Mouse (Mus musculus): ENCODE measurements at regions not wholly inside any gene's neighbourhood (a gene's known extent, or its start where the extent isn't known, plus 50 kb on each side); places are given as distances from the start of the nearest gene placed in this dataset.

DNA sequence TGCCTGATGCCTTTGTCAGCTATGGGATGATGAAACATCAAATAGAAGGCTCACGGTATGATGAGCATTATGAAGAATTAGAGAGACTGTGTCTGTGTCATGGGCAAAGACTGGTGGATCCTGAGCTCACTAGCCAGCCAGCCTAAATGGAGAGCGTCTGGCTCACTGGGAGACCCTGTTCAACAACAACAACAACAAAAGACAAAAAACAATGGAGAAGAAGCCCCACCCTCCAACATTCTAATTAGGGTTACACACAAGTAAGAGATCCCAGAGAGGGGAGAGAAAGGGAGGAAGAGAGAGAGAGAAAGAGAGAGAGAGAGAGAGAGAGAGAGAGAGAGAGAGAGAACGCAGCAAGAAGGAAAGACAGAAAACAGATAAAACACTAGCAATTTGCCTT, 79.6 kb upstream of the Cntn1 start:
- TF ChIP-seq POLR2A (IDR thresholded peaks at IDR 0.05; ENCODE audit: control insufficient read depth, extremely low read depth, insufficient read depth, low read length, poor library complexity) (no peak), CTCF (IDR thresholded peaks at IDR 0.05; ENCODE audit: borderline replicate concordance, control insufficient read depth, extremely low read depth, insufficient read depth, low read length, poor library complexity) (no peak)
